Mouse (Mus musculus) cerebellum, postnatal 10 days (tissue): ENCODE measurements around the gene Resp18.
"Not testable (repeated sequence)": the region's sequence is repeated elsewhere in the genome, so short reads cannot be mapped to it uniquely, and the experiment has no call there.

Experiments
- DNase-seq, 2 experiments: peaks; one replicate each; pipeline ENCODE4 v3.0.0; 2021; ENCODE audit warnings: mixed read lengths in 2 of 2

The Resp18 gene

GRCm38 (mm10) chr1:75232489-75232888 lies 45.7 kb downstream of the Resp18 start:
- not testable (repeated sequence) for DNase-seq

- no peak for DNase-seq
Measured at GRCm38 (mm10) chr1:75231664-75232152, 46.5 kb downstream of the Resp18 start, which contains the start of gene A630095N17Rik. TSS of gene A630095N17Rik (minus strand) at chr1:75232102.

- no peak for DNase-seq
Measured at GRCm38 (mm10) chr1:75231224-75231623, 47.0 kb downstream of the Resp18 start.

- DNase-seq, result no peak
Measured at GRCm38 (mm10) chr1:75230335-75230994, 47.8 kb downstream of the Resp18 start.

- no peak for DNase-seq
Measured at GRCm38 (mm10) chr1:75229158-75229557, 49.1 kb downstream of the Resp18 start.

GRCm38 (mm10) chr1:75227653-75228052 lies 50.6 kb downstream of the Resp18 start:
- DNase-seq, result no peak

- DNase-seq, result no peak
Measured at GRCm38 (mm10) chr1:75226138-75226537, 52.1 kb downstream of the Resp18 start.

- no peak for DNase-seq
Measured at GRCm38 (mm10) chr1:75225473-75225872, 52.7 kb downstream of the Resp18 start.

GRCm38 (mm10) chr1:75223532-75223931 lies 54.7 kb downstream of the Resp18 start:
- no peak for DNase-seq

GRCm38 (mm10) chr1:75222926-75223325 lies 55.3 kb downstream of the Resp18 start:
- no peak for DNase-seq
